Mouse (Mus musculus) Muller cell, postnatal 12 days (primary cell): ENCODE measurements around the gene Vps72.
"Not testable (repeated sequence)": the region's sequence is repeated elsewhere in the genome, so short reads cannot be mapped to it uniquely, and the experiment has no call there.

Experiments
- DNase-seq: peaks from one replicate; pipeline ENCODE4 v3.0.0-alpha.2; 2015; ENCODE audit errors: inconsistent ontology term

The Vps72 gene

DNA sequence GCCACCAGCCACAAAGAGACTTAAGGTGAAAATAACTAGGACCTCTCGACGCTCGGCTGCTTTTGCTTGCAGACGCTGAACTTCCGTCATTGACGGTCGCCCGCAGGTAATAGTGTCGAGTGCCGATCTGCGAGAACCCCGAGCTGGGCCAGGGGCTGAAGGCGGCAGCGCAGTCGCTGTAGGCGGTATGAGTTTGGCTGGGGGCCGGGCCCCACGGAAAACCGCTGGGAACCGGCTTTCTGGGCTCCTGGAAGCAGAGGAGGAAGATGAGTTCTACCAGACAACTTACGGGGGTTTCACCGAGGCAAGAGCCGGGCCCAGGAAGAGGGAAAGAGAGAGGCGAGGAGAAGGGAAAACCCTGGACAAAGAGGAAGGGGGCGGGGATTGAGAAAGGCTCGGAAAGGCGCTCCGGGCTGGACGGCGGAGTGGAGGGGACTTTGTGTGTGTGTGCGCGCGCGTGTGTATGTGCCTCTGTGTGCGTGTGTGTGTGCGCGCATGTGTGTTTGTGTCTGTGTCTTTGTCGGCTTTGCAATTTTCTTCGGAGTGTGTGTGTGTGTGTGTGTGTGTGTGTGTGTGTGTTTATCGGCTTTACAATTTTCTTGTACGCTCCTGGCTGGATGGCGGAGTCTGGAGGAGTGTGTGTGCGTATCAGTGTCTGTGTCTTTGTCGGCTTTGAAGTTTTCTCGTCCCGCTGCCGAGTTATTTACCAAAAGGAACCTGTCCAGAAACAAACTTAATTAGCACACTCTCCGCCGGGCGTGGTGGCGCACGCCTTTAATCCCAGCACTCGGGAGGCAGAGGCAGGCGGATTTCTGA is at the start of gene Vps72:
TSS of gene Vps72 (plus strand) at position 112 of the 816 bp plus-strand sequence.
- peak; percentile 87 for DNase-seq

DNA sequence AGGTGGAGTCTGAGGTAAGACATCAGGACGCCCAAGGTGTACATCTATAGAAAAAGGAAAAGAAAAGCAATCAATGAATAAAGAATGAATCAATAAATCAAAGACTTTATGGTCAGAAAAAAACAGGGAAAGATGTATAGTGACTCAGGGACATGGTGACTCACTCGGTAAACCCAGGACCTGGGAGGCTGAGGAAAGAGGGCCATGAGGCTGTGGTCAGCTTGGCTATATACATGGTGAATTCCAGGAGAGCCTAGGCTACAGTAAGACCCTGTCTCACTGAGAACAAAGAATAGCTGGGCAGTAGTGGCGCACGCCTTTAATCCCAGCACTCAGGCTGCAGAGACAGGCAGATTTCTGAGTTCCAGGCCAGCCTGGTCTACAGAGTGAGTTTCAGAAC is 47.1 kb upstream of the Vps72 start:
- no peak for DNase-seq

DNA sequence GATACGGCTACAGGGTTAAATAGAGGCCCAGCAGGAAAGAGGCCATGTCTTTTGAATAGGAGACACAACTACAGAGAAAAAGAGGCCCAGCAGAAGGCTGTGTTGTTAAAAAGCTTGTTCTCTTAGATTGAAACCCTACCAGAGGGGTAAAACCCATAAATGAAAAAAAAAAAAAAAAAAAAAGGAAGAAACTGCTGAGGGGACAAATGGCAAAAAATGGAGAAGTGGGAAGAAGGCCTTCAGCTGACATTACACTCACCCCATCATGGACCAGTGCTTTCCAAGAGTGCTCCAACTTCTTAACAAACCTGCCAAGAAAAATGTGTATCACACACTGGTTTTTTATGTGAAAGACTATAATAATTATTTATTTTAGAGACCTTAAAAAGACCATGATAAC is 45.3 kb upstream of the Vps72 start:
- DNase-seq, result no peak

DNA sequence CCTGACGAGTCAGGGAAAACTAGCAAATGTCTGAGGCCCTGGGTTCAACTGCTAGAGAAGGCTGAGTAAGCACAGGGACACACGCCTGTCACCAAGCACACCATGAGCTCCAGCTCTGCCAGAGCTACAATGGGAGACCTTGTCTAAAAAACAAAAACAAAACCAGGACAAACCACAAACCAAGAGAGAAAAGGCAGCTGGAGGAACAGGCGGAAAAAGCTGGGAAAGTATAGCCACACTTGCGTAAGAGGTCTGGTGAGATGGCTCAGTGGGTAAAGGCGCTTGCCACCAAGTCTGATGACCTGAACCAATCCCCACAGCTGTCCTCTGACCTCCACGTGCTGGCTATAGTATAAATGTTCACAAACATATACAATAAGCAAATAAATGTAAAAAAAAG is 44.7 kb upstream of the Vps72 start:
- DNase-seq, result no peak

DNA sequence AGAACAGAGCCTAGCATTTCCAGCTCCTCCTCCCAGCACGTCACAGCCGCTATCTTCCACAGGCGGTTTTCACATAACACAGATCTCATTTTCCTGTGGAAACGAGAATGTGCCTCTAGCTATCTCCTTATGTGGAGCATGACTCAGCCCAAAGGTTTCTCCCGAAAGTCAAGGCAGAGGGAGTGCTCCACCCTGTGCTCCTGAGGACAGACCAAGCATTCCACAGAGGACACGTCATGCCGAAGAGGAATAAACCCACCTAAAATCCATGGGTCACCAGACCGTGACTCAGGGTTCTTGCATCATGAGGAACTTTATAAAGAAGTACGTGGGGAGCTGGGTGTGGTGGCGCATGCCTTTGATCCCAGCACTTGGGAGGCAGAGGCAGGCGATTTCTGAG is 44.3 kb upstream of the Vps72 start:
- DNase-seq, result peak; percentile 16

DNA sequence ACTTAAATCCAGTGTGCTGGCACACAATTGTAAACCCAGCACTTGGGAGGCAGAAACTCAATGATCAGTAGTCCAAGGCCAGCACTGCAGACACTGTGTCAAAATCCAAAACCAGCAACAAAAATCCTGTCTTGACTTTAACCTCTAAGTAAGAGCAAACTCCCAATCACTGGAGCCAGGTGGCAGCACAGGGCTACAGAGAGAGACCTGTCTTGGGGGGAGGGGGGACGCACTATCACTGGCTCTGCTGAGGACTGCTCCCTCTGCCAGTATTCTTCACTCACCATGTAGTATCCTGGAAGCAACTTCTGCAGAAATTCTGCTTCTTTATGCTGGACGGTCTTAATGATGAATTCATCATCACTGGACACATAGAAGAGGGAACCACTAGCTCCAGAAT is 39.2 kb upstream of the Vps72 start:
- no peak for DNase-seq

DNA sequence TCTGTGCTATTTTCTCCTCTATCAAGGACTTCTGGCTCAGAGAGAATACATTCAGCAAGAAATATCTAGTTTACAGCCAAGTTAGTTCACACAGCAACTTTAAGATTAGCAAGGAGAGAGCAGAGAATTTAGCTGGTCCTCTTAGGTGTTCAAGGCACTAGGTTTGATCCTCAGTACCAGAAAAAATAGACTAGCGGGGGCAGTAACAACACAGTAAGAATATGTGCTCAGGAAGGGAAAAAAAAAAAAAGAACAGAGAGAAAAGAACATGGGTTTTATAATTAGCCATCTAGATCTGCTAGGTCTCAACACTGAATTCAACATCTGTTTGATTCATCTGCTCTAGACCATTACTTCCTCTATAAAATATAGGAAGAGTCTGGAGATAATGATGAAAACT is 22.8 kb upstream of the Vps72 start:
- DNase-seq, result no peak

DNA sequence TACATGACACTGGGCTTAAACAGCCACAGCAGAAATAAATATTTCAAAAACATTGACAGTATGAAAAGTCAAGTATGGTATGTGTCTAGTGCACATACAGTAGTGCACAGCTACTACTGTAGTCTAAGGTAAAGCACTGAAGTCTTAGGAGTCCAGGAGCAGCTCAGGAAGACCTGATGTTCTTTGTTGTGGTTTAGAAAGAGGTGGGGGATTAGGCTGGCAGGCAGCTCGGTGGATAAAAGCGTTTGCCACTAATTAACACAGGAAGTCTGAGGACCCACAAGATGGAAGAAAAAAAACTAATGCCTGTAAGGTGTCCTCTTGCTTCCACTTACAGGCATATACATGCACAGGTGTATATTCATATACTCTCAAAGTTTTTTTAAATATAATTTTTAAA is 10.0 kb upstream of the Vps72 start:
- no peak for DNase-seq

DNA sequence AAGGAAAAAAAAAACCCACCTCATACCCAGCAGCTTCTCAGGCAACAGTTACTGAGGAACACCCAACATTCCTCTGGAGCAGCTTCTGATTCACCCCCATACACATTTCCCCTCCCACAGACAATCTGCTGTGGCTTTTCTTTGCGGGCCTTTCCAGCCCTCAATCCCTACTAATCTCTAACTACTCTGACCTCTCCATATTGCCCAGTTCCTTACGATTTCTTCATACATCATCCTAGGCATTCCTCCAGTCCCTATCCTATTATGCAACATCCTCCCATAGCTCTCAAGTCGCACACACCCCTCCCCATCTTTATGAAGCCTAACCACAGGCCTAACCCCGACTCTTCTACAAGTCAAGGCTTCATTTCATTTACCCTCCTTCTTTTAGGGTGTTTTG is 5.7 kb upstream of the Vps72 start:
- no peak for DNase-seq

DNA sequence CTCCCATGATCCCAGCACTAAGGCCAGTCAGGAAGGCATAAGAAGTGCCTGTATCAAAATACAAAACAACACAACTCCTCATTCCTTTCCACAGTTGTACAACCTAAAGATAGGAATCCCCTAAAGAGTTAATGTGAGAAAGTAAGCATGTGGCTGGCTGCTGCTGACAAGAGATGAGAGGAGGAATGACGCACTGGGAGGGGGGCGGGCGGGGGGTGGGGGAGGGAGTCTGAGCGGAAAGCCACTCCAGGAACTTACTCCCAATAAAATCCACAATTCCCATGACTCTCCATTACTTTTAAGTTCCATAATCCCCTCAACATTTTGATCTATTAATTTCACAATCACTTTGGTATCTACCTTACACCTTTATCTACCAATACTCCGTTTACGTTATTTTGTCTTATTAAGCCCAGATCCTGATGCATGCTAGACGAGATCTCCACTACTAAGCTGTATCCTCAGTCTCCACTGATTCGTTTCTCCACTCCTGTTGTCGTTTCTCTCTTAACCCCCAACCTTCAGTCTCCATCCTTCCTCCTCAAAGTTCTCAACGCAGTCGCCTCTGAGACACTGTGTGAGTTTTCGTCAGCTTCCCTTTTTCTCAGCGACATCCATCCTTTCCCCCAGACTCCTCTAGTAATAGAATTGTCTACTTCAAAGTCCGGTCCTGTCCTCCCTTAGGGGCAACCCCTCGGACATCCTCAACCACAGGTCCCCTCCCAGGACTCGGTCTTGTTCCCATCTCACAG is 5.1 kb upstream of the Vps72 start:
- peak; percentile 53 for DNase-seq

DNA sequence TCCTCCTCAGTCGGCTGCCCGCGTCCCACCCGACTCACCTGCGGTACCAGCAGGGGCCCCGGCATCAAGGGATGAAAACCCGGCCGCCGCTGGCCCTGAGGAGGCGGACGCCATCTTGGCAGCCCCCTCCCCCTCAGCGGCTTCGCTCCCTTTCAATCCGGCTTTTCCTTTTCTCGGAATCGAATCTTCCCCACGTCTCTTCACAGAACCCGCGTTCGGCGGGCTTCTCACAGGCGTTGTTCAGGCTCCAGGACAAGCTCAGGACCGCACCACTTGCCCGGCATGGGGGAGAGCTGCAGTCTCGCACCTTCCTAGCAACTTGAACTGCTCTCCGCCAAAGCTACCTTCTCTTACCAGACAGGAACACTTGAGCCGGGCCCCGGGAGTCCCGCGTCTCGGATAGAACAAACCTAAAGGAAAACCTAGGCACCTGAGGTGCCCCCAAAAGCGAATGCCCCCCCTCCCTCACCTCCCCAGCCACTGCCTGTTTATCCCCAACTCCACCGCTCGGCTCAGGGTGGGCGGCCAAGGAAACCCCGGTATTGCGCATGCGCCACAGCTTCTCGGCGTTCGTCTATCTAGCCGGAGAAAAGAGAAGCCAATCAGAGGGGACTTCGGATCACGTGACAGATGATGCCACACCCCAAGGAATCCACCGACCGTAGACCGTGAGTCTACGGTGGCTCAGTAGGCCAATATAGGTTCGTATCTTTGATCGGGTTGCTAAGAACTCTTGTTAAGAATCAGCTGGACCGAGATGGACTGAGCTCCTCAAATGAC is 4.3 kb upstream of the Vps72 start, which contains the start of gene Pip5k1a:
TSS of gene Pip5k1a (minus strand) at position 593 of the 780 bp plus-strand sequence.
- DNase-seq, result peak; percentile 98

DNA sequence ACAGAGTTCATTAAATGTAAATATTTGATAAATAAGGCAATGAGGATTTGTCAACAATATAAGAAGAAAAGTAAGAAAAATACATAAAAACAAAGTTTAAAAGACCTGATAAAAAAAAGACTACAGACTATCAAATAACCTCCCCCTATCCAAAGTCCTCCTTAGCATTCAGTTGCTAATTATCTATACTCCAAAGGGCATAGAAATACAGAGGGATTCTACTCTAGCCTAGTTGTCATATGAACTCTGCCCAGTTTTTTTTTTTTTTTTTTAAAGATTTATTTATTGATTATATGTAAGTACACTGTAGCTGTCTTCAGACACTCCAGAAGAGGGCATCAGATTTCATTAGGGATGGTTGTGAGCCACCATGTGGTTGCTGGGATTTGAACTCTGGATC is 3.5 kb upstream of the Vps72 start:
- not testable (repeated sequence) for DNase-seq

DNA sequence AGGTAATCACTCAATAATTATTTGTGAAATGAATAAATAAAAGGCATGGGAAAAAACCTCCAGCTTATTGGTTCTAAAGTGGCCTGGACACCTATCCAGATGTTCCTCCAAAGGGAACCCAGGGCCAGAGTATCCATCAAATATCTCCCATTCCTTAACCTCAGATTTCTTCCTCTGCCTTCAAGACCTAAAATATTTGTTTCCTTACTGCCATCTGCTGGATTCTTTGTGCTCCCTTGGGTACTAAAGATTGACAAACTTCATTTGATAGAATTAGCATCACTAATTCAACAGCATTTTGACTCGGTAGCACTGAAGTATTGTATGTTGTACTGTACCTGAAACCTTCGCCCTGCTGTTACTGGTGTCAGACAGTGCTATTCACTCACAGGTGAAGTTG is 2.9 kb upstream of the Vps72 start:
- peak; percentile 26 for DNase-seq

DNA sequence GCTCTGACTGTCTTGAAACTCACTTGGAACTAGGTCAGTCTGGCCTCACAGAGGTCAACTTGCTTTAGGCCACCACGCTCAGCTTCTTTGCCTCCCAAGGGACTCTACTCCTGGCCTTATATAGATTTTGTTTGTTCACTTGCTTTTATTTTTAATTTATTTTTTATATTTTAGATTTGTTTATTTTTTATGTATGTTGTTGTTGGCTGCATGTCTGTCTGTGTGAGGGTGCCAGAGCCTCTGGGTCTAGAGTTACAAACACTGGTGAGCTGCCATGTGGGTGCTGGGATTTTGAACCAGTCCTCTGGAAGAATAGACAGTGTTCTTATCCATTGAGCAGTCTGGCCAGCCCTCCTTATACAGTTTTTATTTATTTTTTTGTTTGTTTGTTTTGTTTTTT is 1.9 kb downstream of the Vps72 start:
- DNase-seq, result no peak

DNA sequence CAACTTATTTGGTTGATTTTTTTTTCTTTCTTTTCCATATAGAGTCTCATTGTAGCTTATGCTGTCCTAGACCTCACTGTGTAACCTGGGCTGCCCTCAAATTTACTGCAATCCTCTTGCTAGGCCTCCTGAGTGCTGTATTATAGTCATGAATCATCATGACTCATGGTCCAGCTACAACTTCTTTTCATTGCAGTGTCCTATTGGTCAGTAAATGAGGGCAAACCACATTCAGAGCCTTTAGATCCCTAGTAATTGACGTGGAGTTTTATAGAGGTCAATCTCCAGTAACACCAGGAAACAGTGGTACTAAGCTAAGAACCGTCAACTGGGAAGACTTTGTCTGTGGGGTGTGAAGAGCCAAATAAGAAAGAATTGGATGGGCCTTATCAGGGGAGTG is 6.9 kb downstream of the Vps72 start:
- peak; percentile 62 for DNase-seq

DNA sequence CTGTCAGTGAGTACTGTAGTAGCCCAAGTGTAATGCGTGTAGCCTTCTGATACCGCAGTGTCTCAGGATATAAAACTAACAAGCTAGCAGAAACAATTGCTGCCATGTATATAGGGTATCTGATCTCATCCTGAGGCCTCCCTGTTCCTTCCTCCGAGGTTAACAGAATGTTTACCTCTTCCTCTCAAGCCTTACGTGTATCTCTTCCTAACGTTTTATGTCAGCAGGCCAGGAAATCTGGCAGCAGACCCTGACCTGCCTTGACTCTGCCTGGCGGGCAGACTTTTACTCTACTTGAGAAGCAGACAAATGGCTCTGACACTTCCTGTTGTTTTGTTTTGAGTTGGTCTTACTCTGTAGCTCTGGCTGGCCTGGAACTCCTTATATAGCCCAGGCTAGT is 10.8 kb downstream of the Vps72 start:
- no peak for DNase-seq

DNA sequence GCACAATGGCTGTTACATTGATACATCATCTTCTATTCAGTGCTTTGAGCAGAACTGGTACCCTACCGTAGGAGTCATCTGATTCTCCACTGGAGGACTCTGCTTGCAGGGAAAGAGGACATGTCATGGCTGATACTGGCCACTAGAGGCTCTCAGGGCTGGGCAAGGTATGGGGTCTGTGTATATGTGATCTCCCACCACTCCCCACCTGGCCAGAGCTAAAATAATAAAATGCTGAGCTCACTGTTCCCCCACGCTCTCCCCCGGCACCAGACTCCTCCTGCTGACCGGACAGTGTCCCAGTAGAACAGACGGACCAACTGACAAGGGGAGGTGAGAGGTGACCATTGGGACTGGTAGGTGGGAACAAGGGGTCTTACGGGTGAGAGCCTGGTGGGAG is 13.4 kb downstream of the Vps72 start, which contains the start of gene Tmod4:
TSS of gene Tmod4 (plus strand) at position 231 of the 400 bp plus-strand sequence.
- DNase-seq, result no peak

DNA sequence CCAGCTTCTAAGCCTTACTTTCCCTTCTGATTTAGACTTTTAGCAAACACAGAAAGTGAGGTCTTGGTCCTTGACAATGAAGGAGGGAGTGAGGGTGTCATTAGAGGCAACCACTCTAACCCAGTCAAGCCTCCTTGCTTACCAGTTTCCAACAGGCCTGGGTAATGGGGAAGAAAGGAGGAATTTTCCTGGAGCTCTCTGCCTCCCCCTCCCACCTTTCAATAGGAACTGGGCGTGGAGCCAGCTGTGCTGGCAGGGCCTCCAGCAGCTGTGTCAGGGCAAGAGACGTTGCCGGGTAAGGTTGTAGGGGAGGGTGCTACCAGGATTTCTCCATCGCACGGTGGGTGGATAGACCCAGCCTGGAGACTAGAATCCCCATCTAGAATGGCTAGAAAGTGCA is 14.2 kb downstream of the Vps72 start:
- peak; percentile 34 for DNase-seq

DNA sequence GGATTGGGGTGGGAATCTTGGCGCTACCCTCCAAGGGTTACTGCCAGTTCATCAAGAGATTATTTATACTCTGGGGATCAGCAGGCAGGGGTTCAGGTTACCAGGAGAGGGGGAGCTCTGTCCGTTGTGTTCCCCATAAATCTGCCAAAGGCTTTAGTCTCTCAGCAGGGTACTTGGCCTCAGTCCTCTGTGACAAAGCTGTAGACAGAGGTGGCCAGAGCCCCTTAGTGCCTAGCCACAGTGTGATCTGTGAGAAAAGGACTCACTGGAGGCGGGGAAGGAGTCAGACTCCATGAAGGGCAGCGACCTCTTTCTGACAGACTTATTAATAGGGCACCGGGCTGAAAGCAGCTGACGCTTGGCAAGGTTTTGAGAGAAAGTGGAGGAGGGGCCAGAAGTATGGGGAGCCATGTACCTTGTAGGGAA is 18.4 kb downstream of the Vps72 start:
- DNase-seq, result no peak

DNA sequence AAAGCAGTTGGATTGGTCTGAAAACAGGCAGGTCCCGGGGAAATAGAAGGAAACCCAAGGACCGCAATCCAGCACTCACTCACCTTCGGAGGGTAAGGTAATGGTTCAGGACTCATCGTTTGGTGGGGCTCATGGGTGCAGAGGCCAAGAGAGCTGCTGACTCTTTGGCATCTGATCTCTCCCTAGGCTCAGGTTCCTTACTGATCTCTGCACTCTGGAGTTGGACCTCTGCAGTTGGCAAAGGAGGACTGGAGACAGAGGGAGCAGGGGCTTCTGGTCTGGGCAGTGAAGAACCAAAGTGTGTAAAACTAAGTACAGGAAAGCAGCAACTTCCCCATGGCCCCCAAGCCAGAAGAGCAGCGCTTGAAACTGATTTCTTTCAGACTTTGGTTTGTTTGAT is 19.3 kb downstream of the Vps72 start:
- DNase-seq, result no peak

DNA sequence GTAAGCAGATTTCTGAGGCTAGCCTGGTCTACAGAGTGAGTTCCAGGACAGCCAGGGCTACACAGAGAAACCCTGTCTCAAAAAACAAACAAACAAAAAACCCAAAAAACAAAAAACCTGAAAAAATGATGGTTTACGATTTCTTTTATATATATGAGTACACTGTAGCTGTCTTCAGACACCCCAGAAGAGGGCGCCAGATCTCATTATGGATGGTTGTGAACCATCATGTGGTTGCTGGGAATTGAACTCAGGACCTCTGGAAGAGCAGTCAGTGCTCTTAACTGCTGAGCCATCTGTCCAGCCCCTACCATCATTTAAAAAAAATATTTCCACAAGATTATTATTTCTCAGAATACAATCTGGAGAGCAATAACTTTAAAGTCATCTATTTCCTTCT is 21.6 kb downstream of the Vps72 start:
- not testable (repeated sequence) for DNase-seq

DNA sequence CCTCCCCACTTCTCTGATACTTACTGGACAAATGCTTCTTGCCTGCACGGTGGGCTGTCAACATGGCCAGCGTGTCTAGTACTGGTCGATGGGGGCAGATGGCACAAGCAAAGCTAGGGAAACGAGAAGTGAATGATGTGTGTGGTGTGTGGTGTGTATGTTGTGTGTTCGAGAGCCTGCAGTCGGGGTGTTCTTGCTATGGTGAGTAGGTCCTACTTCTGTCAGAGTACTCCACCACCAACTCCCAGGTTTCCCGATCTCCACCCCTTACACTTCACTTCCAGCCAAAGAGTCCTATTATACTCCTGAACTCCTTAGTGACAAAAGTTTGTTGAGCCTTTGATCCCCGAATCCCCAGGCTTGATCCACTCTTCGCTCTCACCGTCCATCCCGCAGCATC is 22.4 kb downstream of the Vps72 start:
- no peak for DNase-seq
